Mouse (Mus musculus) neural tube, embryonic 12.5 days (tissue): ENCODE data around the gene Necab2. TPM values are rescaled to one million over a fixed set of nuclear protein-coding genes. Genes with fewer than 3 reads are reported as not detected.

Experiments used
- ATAC-seq: fragments of 200-750 bp; cut with Nextera tagmentation; 2 replicates; pipeline ENCODE4 v1.8.0; 2017; ENCODE audit warnings: low read depth, mild to moderate bottlenecking, moderate TSS enrichment, moderate library complexity; ENCODE audit not compliant: low FRiP score
- H3K27ac ChIP-seq: fragments of 300-500 bp; sonication (generic); 2 replicates; pipeline ENCODE4 v1.5.1; 2016
- H3K27me3 ChIP-seq: fragments of 300-500 bp; sonication (generic); replicated peaks from 2 replicates; pipeline ENCODE4 v1.6.1; 2016; ENCODE audit warnings: mild to moderate bottlenecking
- H3K36me3 ChIP-seq: fragments of 300-500 bp; sonication (generic); 2 replicates; pipeline ENCODE4 v1.6.1; 2016; ENCODE audit warnings: mild to moderate bottlenecking
- H3K4me1 ChIP-seq: fragments of 300-500 bp; sonication (generic); 2 replicates; pipeline ENCODE4 v1.6.1; 2016
- H3K4me2 ChIP-seq: fragments of 300-500 bp; sonication (generic); replicated peaks from 2 replicates; pipeline ENCODE4 v1.6.1; 2016; ENCODE audit warnings: mild to moderate bottlenecking
- H3K4me3 ChIP-seq: fragments of 300-500 bp; sonication (generic); 2 replicates; pipeline ENCODE4 v1.5.1; 2016
- H3K9ac ChIP-seq: fragments of 300-500 bp; sonication (generic); 2 replicates; pipeline ENCODE4 v1.6.1; 2016; ENCODE audit warnings: mild to moderate bottlenecking
- H3K9me3 ChIP-seq: fragments of 300-500 bp; sonication (generic); 2 replicates; pipeline ENCODE4 v1.6.1; 2016; ENCODE audit warnings: mild to moderate bottlenecking
- WGBS: fragments of 180-500 bp; shearing (Covaris S2); methylation state at CpG from one replicate; pipeline ENCODE4 v1.1.7; 2016; 5-methylcytosine and 5-hydroxymethylcytosine counted together
- polyA plus RNA-seq: library from polyadenylated mRNA; unstranded; fragments of >200 nt; fragmentation: Nextera tagmentation; extraction: Ambion mirVana; gene quantifications from 2 replicates; pipeline ENCODE4 v1.2.1, GENCODE M21; 2016

The Necab2 gene
- polyA plus RNA-seq, 1 experiment from 2014 or later = 29.5 TPM

DNA sequence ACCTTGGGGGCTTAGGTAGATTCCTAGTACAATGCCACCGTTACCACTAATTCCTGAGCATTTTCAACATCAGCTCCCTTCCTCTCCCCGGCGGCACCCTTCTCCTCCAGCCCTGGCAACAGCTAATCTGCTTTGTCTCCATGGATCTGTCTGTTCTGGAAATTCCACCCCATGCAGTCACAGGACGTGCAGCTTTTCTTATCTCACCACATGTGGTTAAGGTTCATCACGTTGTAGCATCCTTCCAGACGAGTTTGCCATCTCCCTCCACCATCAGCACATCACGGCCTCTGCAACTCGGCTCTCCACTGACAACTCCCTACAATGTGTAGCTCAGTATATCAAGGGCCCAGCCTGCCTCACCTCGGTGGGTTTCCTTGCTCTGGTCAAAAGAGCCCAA is 59.0 kb downstream of the Necab2 start:
- Histone ChIP-seq H3K9ac (no peak overlapping the region), H3K4me2 (no peak overlapping the region), H3K9me3 (no peaks in the 10 kb centered on the region), H3K36me3 (peaks cover 48% of the 10 kb centered on the region), H3K4me1 (0 out of 2 replicates have a peak, but pooled peaks cover 4% of the 10 kb centered on the region), H3K27me3 (no peaks in the 10 kb centered on the region), H3K4me3 (no peak overlapping the region), H3K27ac (no peak overlapping the region)
- WGBS = 55% methylated on average over 9 of the region's 9 CpGs
- no peak for ATAC-seq

- 0 out of 2 replicates have a peak, but pooled peaks cover 4% of the 10 kb centered on the region for H3K4me1 ChIP-seq
- WGBS = 87% methylated on average over 8 of the region's 8 CpGs
- no peak overlapping the region for H3K4me3 ChIP-seq
- H3K4me2 ChIP-seq = no peak overlapping the region
- H3K27me3 ChIP-seq = no peaks in the 10 kb centered on the region
- H3K9ac ChIP-seq = no peak overlapping the region
- no peaks in the 10 kb centered on the region for H3K9me3 ChIP-seq
- no peak overlapping the region for H3K27ac ChIP-seq
- H3K36me3 ChIP-seq = peaks cover 55% of the 10 kb centered on the region
- ATAC-seq = no peak
These were observed 59.6 kb downstream of the Necab2 start for GRCm38 (mm10) chr8:119506106-119506505.

DNA sequence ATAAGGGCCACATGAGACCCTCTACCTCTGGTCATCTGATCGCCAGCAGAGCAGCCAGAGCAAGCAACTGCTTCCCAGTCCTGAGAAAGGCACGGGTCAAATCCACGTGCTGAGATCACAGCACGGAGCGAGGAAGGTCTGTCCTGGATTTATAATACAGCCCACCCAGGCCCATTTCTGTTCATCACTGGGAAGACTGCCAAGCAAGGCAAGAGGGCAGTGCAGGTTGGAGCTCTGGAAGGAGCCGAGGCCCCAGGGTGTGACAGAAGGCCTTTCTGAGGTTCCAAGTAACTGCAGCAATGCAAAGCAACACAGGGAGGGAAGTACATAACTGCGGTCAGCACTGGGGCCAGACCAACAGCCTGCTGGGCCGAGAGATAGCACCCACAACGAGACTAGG is 64.0 kb downstream of the Necab2 start:
- Histone ChIP-seq H3K27ac (no peak overlapping the region), H3K4me3 (no peak overlapping the region), H3K9ac (no peak overlapping the region), H3K27me3 (no peaks in the 10 kb centered on the region), H3K9me3 (no peaks in the 10 kb centered on the region), H3K36me3 (peaks cover 97% of the 10 kb centered on the region), H3K4me1 (no peaks in the 10 kb centered on the region), H3K4me2 (no peak overlapping the region)
- WGBS = 89% methylated on average over 9 of the region's 9 CpGs
- ATAC-seq = no peak

- Histone ChIP-seq H3K4me1 (no peaks in the 10 kb centered on the region), H3K4me2 (no peak overlapping the region), H3K27ac (no peak overlapping the region), H3K27me3 (no peaks in the 10 kb centered on the region), H3K4me3 (no peak overlapping the region), H3K9ac (no peak overlapping the region), H3K36me3 (peaks cover 97% of the 10 kb centered on the region), H3K9me3 (no peaks in the 10 kb centered on the region)
- 93% methylated on average over 7 of the region's 7 CpGs for WGBS
- ATAC-seq = no peak
These were observed 65.2 kb downstream of the Necab2 start for GRCm38 (mm10) chr8:119511722-119512121.

DNA sequence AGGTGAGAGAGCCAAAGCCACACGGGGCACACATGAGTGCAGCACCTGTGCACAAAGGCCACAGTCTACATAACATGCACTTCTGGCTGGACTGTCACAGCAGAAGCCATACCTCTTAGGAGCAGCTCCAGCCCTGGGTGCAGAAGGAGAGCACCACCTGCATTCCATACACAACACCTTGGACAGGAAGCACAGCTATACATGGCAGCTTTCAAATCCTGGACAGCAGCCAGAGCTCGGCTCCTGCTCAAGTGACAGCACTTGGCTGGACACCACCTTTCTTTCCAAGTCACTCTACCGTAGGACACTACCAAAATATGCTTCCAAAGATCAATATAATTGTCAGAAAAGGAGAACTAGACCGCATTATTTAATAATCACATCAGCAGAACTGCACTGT is 66.9 kb downstream of the Necab2 start:
- Histone ChIP-seq H3K9ac (no peak overlapping the region), H3K4me2 (no peak overlapping the region), H3K36me3 (peaks cover 100% of the 10 kb centered on the region), H3K4me1 (0 out of 2 replicates have a peak, but pooled peaks cover 3% of the 10 kb centered on the region), H3K27ac (no peak overlapping the region), H3K4me3 (no peak overlapping the region), H3K27me3 (no peaks in the 10 kb centered on the region), H3K9me3 (no peaks in the 10 kb centered on the region)
- no peak for ATAC-seq
- 95% methylated on average over 4 of the region's 4 CpGs for WGBS

DNA sequence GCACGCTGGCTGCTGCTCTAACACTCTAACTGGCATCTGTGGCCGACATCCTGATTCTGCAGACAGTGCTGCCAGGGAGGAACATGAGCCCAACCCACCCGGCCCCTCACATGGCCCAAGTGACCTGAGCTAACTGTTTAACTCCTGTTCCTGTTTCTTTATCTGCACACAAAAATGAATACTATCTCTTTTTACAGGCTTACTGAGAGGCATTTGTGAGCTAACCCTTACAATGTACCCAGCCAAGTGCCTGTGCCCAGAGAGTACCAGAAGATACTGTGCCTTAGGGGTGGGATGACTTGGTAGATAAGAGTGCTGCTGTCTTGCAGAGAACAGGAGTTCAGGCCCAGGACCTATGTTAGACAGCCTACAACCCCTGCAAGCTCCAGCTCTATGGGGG is 68.4 kb downstream of the Necab2 start:
- H3K27me3 ChIP-seq = no peaks in the 10 kb centered on the region
- peaks cover 100% of the 10 kb centered on the region for H3K36me3 ChIP-seq
- no peak overlapping the region for H3K4me2 ChIP-seq
- H3K9ac ChIP-seq = no peak overlapping the region
- 0 out of 2 replicates have a peak, but pooled peaks cover 3% of the 10 kb centered on the region for H3K4me1 ChIP-seq
- H3K9me3 ChIP-seq = no peaks in the 10 kb centered on the region
- H3K27ac ChIP-seq = no peak overlapping the region
- no peak overlapping the region for H3K4me3 ChIP-seq
- WGBS = 84% methylated on average over 3 of the region's 3 CpGs
- ATAC-seq = no peak

DNA sequence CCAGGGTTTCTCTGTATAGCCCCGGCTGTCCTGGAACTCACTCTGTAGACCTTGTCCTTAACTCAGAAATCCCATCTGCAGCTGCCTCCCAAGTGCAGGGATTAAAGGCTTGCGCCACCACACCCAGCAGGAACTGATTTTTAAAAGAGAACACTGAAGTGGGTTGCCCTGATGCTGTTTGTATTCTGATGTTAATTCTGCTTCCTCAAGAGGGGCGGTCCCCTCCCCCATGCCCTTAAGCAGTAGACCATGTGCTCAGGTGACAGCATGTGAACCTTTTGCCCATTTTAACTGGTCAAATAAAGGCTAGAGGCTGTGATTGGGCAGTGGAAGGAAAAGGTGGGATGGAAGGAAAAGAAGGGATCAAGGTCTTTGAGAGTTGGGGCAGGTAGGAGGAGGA is 69.2 kb downstream of the Necab2 start:
- Histone ChIP-seq H3K4me1 (0 out of 2 replicates have a peak, but pooled peaks cover 3% of the 10 kb centered on the region), H3K36me3 (peaks cover 100% of the 10 kb centered on the region)
- WGBS = 58% methylated on average over 3 of the region's 3 CpGs

DNA sequence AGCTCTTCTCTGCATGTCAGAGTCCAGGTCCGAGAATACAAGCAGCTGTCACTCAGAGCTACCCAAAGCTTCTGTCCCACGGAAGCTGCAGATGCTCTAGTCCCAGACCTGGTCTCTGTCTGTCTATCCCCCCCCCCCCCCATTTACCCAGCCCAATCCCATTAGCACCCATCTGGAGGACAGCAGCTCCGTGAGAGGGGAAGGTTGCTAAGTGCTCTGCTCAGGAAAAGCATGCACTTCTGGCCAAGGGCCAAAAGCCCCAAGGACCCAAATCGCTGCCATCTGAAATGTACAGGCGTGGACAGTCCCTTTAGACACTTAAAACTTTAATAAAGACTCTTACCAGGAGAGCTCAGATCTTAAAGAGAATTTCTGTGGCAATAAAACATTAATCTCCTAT is 70.2 kb downstream of the Necab2 start:
- ATAC-seq = 0 out of 2 replicates have a peak, but pooled peaks have one; percentile 29
- H3K9me3 ChIP-seq = no peaks in the 10 kb centered on the region
- H3K27ac ChIP-seq = no peak overlapping the region
- peaks cover 100% of the 10 kb centered on the region for H3K36me3 ChIP-seq
- no peak overlapping the region for H3K4me3 ChIP-seq
- 57% methylated on average over 5 of the region's 5 CpGs for WGBS
- no peak overlapping the region for H3K9ac ChIP-seq
- 0 out of 2 replicates have a peak, but pooled peaks cover 3% of the 10 kb centered on the region for H3K4me1 ChIP-seq
- no peaks in the 10 kb centered on the region for H3K27me3 ChIP-seq
- no peak overlapping the region for H3K4me2 ChIP-seq

More for the DNA sequence above, 69.2 kb downstream of the Necab2 start:
- H3K27me3 ChIP-seq = no peaks in the 10 kb centered on the region
- H3K9ac ChIP-seq = no peak overlapping the region
- H3K9me3 ChIP-seq = no peaks in the 10 kb centered on the region
- no peak overlapping the region for H3K4me3 ChIP-seq
- H3K27ac ChIP-seq = no peak overlapping the region
- no peak for ATAC-seq
- H3K4me2 ChIP-seq = no peak overlapping the region

DNA sequence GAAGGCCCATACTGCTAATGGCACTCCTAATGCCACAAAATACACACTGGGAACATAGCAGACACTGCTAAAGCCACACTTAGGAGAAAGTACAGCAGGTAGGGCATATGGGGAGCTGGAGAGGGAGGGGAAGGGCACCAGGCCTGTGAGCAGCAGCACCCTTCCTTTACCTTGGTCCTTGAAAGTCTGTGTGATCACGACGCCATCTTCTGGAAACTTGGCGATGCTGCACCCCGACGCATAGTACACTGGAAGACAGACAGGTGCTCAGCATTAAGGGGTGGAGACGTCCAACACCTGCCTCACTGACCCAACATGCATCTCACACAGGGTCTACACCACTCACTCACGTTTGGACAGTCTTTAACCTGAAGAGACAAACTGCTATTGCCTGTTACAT is 73.6 kb downstream of the Necab2 start:
- Histone ChIP-seq H3K27ac (no peak overlapping the region), H3K4me3 (no peak overlapping the region), H3K9me3 (no peaks in the 10 kb centered on the region), H3K9ac (no peak overlapping the region), H3K27me3 (no peaks in the 10 kb centered on the region), H3K4me1 (0 out of 2 replicates have a peak, but pooled peaks cover 3% of the 10 kb centered on the region), H3K36me3 (peaks cover 97% of the 10 kb centered on the region), H3K4me2 (no peak overlapping the region)
- WGBS = 77% methylated on average over 7 of the region's 7 CpGs
- ATAC-seq = no peak

Other genes with a start within 250 kb of the Necab2 start
- 435 TPM in 2 replicates for gene Hsbp1, start 102.2 kb upstream of the Necab2 start, polyA plus RNA-seq
- 15.1 and 16.3 TPM in 2 replicates for gene Mlycd, start 51.8 kb upstream of the Necab2 start, polyA plus RNA-seq
- 0.13 and 0.42 TPM in 2 replicates for gene Osgin1, start 12.6 kb upstream of the Necab2 start, polyA plus RNA-seq
- not detected in 2 replicates for gene Slc38a8, start 55.0 kb downstream of the Necab2 start, polyA plus RNA-seq
- gene Mbtps1, start 112.0 kb downstream of the Necab2 start, polyA plus RNA-seq = 92.3 and 96.2 TPM in 2 replicates
- gene Hsdl1, start 128.5 kb downstream of the Necab2 start, polyA plus RNA-seq = 94.2 and 100 TPM in 2 replicates
- 0.08 TPM in 1 of 2 replicates, not detected in the other for gene Dnaaf1, start 128.5 kb downstream of the Necab2 start, polyA plus RNA-seq
- gene Taf1c, start 158.5 kb downstream of the Necab2 start, polyA plus RNA-seq = 15.8 and 16.7 TPM in 2 replicates
- 0.10 TPM in 2 replicates for gene Adad2, start 166.0 kb downstream of the Necab2 start, polyA plus RNA-seq
- gene Kcng4, start 189.0 kb downstream of the Necab2 start, polyA plus RNA-seq = 0.10 and 0.18 TPM in 2 replicates
- 0.82 and 1.6 TPM in 2 replicates for gene Wfdc1, start 219.6 kb downstream of the Necab2 start, polyA plus RNA-seq